Mouse (Mus musculus) intestine, postnatal 0 days (tissue): ENCODE data around the gene Smim5. TPM values are rescaled to one million over a fixed set of nuclear protein-coding genes. Genes with fewer than 3 reads are reported as not detected.

ENCODE experiments used
- ATAC-seq: fragments of 200-750 bp; cut with Nextera tagmentation; 2 replicates; pipeline ENCODE4 v1.8.0; 2017; ENCODE audit warnings: mild to moderate bottlenecking, moderate TSS enrichment, moderate library complexity
- H3K27ac ChIP-seq: fragments of 300-500 bp; sonication (generic); 2 replicates; pipeline ENCODE4 v1.5.1; 2014; ENCODE audit warnings: mild to moderate bottlenecking, low read depth, low read length, moderate library complexity
- H3K27me3 ChIP-seq: fragments of 300-500 bp; sonication (generic); replicated peaks from 2 replicates; pipeline ENCODE4 v1.6.1; 2014; ENCODE audit warnings: low read length, mixed read lengths; ENCODE audit not compliant: control insufficient read depth, insufficient read depth
- H3K36me3 ChIP-seq: fragments of 300-500 bp; sonication (generic); 2 replicates; pipeline ENCODE4 v1.6.1; 2014; ENCODE audit warnings: mild to moderate bottlenecking, moderate library complexity; ENCODE audit not compliant: control insufficient read depth, insufficient read depth
- H3K4me1 ChIP-seq: fragments of 300-500 bp; sonication (generic); replicated peaks from 2 replicates; pipeline ENCODE4 v1.6.1; 2014; ENCODE audit warnings: antibody characterized with exemption, low read length, mixed read lengths; ENCODE audit not compliant: control insufficient read depth, insufficient read depth
- H3K4me2 ChIP-seq: fragments of 300-500 bp; sonication (generic); replicated peaks from 2 replicates; pipeline ENCODE4 v1.6.1; 2014; ENCODE audit warnings: low read depth, mild to moderate bottlenecking, moderate library complexity
- H3K4me3 ChIP-seq: fragments of 300-500 bp; sonication (generic); 2 replicates; pipeline ENCODE4 v1.5.1; 2014; ENCODE audit warnings: low read depth, low read length
- H3K9ac ChIP-seq: fragments of 300-500 bp; sonication (generic); 2 replicates; pipeline ENCODE4 v1.6.1; 2014; ENCODE audit warnings: mild to moderate bottlenecking, low read depth, low read length
- H3K9me3 ChIP-seq: fragments of 300-500 bp; sonication (generic); 2 replicates; pipeline ENCODE4 v1.6.1; 2016; ENCODE audit warnings: mixed run types; ENCODE audit not compliant: control insufficient read depth
- CTCF ChIP-seq: sonication (generic); IDR thresholded peaks from 2 replicates; pipeline ENCODE4 v1.5.1; 2016; ENCODE audit warnings: low read depth, mild to moderate bottlenecking, control low read depth, antibody characterized with exemption, moderate library complexity
- WGBS: fragments of 180-500 bp; shearing (Covaris S2); extraction: QIAGEN DNeasy Blood & Tissue Kit; methylation state at CpG from one replicate; pipeline ENCODE4 v1.1.7; 2014; 5-methylcytosine and 5-hydroxymethylcytosine counted together
- polyA plus RNA-seq: library from polyadenylated mRNA; unstranded; fragments of >200 nt; fragmentation: Nextera tagmentation; extraction: Ambion mirVana; gene quantifications from 2 replicates; pipeline ENCODE4 v1.2.1, GENCODE M21; 2015

Gene Smim5
- polyA plus RNA-seq, 1 experiment from 2014 or later: 1.9 TPM

DNA sequence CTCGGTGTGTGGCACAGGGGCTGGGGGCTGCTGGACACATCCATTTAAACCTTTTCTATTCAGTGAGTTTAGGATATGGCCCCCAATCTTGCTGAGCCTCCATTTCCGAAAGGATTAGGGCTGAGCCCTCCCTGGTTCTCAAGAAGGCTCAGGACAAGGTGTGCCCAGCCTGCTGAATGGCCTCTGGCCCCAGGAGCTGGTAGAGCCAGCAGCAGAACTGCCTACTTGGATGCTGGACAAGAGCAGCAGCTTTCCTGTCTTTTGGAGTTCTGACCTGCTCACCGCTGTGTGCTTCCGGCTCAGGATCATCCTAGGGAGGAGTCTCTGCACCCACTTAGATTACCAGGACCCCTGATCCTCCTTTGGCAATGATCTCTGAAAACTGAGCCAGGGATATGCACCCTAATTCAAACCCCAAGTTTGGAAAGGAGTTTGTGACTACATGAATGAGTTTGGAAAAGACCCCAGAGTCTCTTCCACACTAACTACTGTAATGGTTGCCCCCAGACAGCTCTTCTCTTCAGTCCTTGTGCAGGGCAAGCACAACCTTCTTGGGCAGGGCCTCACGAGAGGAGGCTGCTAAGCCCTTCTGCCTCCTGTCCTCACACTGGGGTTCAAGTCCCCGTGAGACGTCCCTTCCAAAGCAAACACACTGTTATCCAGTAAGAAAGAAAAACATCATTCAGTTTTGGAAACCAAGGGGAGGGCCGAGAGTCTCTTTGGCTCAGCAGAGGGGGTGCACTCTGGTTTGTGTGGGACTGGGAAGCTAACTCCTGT lies 983 bp downstream of the Smim5 start:
- Histone ChIP-seq H3K9ac (no peak overlapping the region), H3K27me3 (no peaks in the 10 kb centered on the region), H3K27ac (no peak overlapping the region), H3K4me3 (no peak overlapping the region), H3K9me3 (no peaks in the 10 kb centered on the region), H3K4me2 (peak overlapping the region; percentile 4; the same call in 1 of the 2 replicates), H3K4me1 (peaks cover 20% of the 10 kb centered on the region), H3K36me3 (peaks cover under 1% of the 10 kb centered on the region; the same call in 1 of the 2 replicates)
- TF ChIP-seq CTCF: no peak
- ATAC-seq: no peak
- 87% methylated on average over 8 of the region's 8 CpGs for WGBS

DNA sequence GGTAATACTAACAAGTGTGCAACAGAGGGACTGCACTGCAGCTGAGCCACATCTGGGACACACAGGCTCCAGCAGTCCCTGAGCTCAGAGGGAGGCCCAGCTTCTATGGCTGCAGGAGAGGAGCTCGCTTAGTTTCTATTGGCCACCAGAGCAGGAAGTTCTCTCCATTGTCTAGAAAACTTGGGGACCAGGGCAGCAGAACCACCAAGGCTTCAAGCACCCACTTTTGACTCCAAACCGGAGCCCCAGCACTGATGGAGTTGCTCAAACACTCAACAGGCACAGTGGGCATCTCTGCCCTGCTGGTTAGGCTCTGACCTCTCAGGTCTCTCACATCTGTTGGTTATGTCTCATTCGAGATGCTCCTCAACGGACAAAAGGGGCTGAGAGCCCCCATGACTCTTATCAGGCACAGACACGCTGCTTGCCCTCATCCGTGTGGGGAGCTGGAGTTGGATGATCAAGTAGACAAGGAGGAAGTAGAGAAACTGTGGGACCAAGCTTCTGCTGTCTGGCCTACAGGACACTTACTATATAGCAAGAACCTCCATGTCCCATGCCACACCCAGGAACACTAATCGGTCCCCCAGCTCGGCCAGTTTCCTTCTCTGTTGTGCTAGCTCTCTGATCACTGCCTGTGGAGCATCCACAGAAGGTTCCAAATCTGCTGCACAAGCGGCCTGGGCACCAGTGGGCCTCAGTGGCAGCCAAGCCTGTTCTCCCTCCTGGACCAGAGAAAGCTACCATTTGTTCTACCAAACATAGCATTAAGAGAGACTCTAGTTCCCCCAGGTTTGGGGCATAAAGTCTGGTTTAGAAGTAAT lies 1.8 kb downstream of the Smim5 start:
- Histone ChIP-seq H3K4me1 (peaks cover 20% of the 10 kb centered on the region), H3K9ac (no peak overlapping the region), H3K36me3 (no peaks in the 10 kb centered on the region; the same call in 1 of the 2 replicates), H3K4me3 (no peak overlapping the region), H3K4me2 (no peak overlapping the region), H3K27ac (no peak overlapping the region), H3K27me3 (no peaks in the 10 kb centered on the region), H3K9me3 (no peaks in the 10 kb centered on the region)
- no peak for TF ChIP-seq CTCF
- 89% methylated on average over 9 of the region's 9 CpGs for WGBS
- ATAC-seq: no peak

DNA sequence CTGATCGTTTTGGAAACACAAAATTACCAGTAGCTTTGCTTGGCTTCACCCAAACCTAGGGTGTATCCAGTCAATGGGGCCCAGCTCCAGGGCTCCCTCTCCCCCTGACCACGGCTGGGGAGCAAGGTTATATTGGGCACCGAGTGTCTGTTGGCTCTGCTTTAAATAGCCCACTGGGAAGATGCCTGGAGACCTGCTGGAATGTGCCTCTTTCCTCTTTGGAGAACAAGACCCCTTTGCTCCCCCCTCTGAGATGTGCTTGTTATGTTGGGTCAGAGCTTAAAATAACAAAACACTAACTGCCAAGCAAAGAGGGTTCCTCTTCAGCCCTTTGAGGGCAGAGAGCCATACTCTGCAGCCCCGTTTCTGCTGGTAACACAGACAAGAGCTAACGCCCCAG lies 2.4 kb downstream of the Smim5 start:
- whole genome bisulfite sequencing: 83% methylated on average over 5 of the region's 5 CpGs
- Histone ChIP-seq H3K4me3 (no peak overlapping the region), H3K4me2 (no peak overlapping the region), H3K9me3 (no peaks in the 10 kb centered on the region), H3K27ac (no peak overlapping the region), H3K4me1 (peaks cover 20% of the 10 kb centered on the region), H3K27me3 (no peaks in the 10 kb centered on the region), H3K36me3 (peaks cover 4% of the 10 kb centered on the region; the same call in 1 of the 2 replicates), H3K9ac (no peak overlapping the region)
- ATAC-seq: no peak
- no peak for TF ChIP-seq CTCF

DNA sequence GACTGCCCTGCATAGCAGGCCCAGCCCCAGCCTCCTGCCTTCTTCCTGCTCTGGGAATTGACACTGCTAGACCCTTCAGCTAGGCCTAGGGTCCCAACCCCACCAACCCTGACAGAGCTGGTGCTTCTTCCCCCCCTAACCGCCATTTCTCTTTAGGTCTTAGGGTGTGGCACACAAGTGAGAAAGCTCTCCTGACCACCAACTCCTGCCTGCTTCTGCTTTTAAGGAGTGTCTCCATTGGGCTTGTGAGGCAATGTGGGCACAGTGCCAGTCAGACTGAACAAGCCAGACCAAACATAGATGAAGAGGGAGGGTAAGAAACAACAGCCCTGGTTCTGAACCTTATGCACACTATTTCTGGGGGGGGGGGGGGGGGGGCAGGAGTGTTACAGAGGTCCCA lies 3.1 kb downstream of the Smim5 start:
- 41% methylated on average over 1 of the region's 1 CpGs for WGBS
- no peak for ATAC-seq
- no peak overlapping the region for H3K4me3 ChIP-seq

DNA sequence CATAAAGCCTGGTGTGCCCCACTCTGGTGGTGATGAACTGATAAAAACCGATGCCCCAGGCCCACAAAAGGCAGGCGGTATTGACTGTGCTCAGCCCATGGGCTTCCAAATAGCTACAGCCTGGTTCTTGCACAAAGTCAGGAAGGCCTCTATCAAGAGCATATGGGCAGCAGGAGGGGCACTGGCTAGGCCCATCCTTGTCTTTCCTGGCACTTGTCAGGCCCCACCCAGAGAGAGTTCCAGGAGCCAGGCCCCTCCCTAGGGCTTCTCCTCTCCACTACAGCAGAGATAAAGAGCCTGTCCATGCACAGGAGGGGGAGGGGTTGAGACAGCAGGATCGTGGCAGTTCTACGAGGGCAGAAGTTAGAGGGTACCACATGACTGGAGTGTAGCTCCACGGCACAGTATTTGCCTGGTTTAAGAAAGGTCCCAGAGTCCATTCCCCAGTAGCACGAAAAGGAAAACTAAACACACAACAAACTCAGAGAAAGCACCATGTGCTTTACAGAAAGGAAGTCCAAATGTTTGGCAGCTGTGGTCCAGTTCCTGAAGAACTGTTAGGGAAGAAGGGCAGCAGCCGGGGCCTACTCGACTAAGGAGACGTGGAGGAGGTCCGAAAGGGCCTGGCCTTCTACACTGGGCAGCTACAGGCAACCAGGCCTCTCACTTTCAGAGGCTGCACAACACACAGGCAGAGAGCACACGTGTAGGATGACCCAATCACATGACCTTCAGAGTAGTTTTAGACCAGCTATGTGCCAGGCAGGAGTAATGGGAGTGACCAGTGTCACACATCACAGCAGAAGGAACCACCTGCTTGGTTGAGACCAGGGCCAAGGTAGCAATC lies 3.8 kb downstream of the Smim5 start:
- no peak for TF ChIP-seq CTCF
- Histone ChIP-seq H3K27me3 (no peaks in the 10 kb centered on the region), H3K9me3 (no peaks in the 10 kb centered on the region), H3K27ac (peak overlapping the region; percentile 60; the same call in 1 of the 2 replicates), H3K36me3 (peaks cover 4% of the 10 kb centered on the region; the same call in 1 of the 2 replicates), H3K4me1 (peaks cover 20% of the 10 kb centered on the region), H3K9ac (no peak overlapping the region), H3K4me3 (no peak overlapping the region), H3K4me2 (no peak overlapping the region)
- WGBS: 44% methylated on average over 11 of the region's 11 CpGs
- ATAC-seq: peak; percentile 35; the same call in 1 of the 2 replicates

More for the DNA sequence above, 3.1 kb downstream of the Smim5 start:
- Histone ChIP-seq H3K4me2 (no peak overlapping the region), H3K4me1 (peaks cover 20% of the 10 kb centered on the region), H3K9ac (no peak overlapping the region), H3K36me3 (peaks cover 4% of the 10 kb centered on the region; the same call in 1 of the 2 replicates), H3K27ac (0 out of 2 replicates have a peak overlapping the region, but pooled peaks have one; percentile 60), H3K27me3 (no peaks in the 10 kb centered on the region), H3K9me3 (no peaks in the 10 kb centered on the region)
- no peak for TF ChIP-seq CTCF
